ENCODE assay signal across 25 mouse cellular contexts in genomic region chr11:16525724-16526123, GRCm38 (mm10). TPM values are rescaled to one million over a fixed set of nuclear protein-coding genes. Genes with fewer than 3 reads are reported as not detected.
DNase-seq lines count a peak whose midpoint lies in the region; ATAC-seq and TF ChIP-seq lines count a peak whose summit lies in the region.
"Had no signal": no experiment of that assay in that cellular context is flagged by ENCODE, and none has a peak within 500 bp of the region (broad histone marks: within the 10 kb centered on the region; RNA-seq: fewer than 3 reads in every experiment).

No protein-coding gene starts in this region.

- TF ChIP-seq CTCF in intestine, postnatal 0 days (IDR thresholded peaks at IDR 0.05; ENCODE audit: low read depth), result no peak
- no peak for TF ChIP-seq CTCF in embryonic fibroblast, embryonic 13.5 days (IDR thresholded peaks at IDR 0.05; ENCODE audit: borderline replicate concordance, insufficient read depth, low read length)
- no peak for TF ChIP-seq CTCF in forebrain, postnatal 0 days (IDR thresholded peaks at IDR 0.05; ENCODE audit: low read depth)

- H3K9ac ChIP-seq in intestine, embryonic 15.5 days, result no peak overlapping the region
- no peak overlapping the region for H3K9ac ChIP-seq in intestine, postnatal 0 days (ENCODE audit: low read depth, low read length)
- no peak overlapping the region for H3K9ac ChIP-seq in forebrain, postnatal 0 days
- H3K9ac ChIP-seq: heart, embryonic 12.5 days; heart, embryonic 15.5 days; hindbrain, embryonic 13.5 days had no signal

- peak; percentile 93 for DNase-seq in R1 (ENCODE audit: low read depth, low spot score)
- DNase-seq in forebrain, postnatal 0 days, result no peak
- no peak for DNase-seq in cerebellum, adult 18-20 months
- DNase-seq: adrenal gland, postnatal 10 days; adrenal gland, postnatal 36 days; B cell, adult 2 months; cerebellum, adult 11 months; cerebellum, adult 8-10 months; cerebellum, postnatal 10 days; cerebellum, postnatal 36 days; embryo, embryonic 11 days; gastrocnemius, postnatal 10 days; heart, adult 11 months; heart, postnatal 10 days; heart, postnatal 36 days; kidney, adult 2 months had no signal

- H3K9me3 ChIP-seq in intestine, embryonic 15.5 days, result no peaks in the 10 kb centered on the region
- no peaks in the 10 kb centered on the region for H3K9me3 ChIP-seq in intestine, postnatal 0 days (ENCODE audit: control insufficient read depth)
- H3K9me3 ChIP-seq in forebrain, postnatal 0 days (ENCODE audit: low read length), result no peaks in the 10 kb centered on the region
- H3K9me3 ChIP-seq: G1E; heart, embryonic 15.5 days; hindbrain, embryonic 10.5 days; hindbrain, embryonic 13.5 days had no signal

- no peak overlapping the region for H3K4me2 ChIP-seq in intestine, embryonic 15.5 days (replicated peaks)
- H3K4me2 ChIP-seq in intestine, postnatal 0 days (replicated peaks; ENCODE audit: low read depth), result no peak overlapping the region
- no peak overlapping the region for H3K4me2 ChIP-seq in forebrain, postnatal 0 days (ENCODE audit: low read depth)
- H3K4me2 ChIP-seq: heart, embryonic 12.5 days; heart, embryonic 15.5 days; hindbrain, embryonic 13.5 days had no signal

- H3K36me3 ChIP-seq in intestine, embryonic 15.5 days, result no peaks in the 10 kb centered on the region
- H3K36me3 ChIP-seq in intestine, postnatal 0 days (ENCODE audit: control insufficient read depth, insufficient read depth), result no peaks in the 10 kb centered on the region
- H3K36me3 ChIP-seq in forebrain, postnatal 0 days (ENCODE audit: insufficient read depth), result no peaks in the 10 kb centered on the region
- H3K36me3 ChIP-seq: G1E; heart, embryonic 12.5 days; heart, embryonic 15.5 days; hindbrain, embryonic 10.5 days; hindbrain, embryonic 13.5 days had no signal

- peak; percentile 39; the same call in 1 of the 2 replicates for ATAC-seq in intestine, embryonic 15.5 days
- no peak for ATAC-seq in intestine, postnatal 0 days
- no peak for ATAC-seq in forebrain, postnatal 0 days

- 71% methylated on average over 2 of the region's 2 CpGs for WGBS in intestine, embryonic 15.5 days
- WGBS in intestine, postnatal 0 days, result 62% methylated on average over 2 of the region's 2 CpGs
- WGBS in forebrain, postnatal 0 days, result 53% methylated on average over 2 of the region's 2 CpGs

- no peaks in the 10 kb centered on the region for H3K27me3 ChIP-seq in intestine, embryonic 15.5 days (replicated peaks)
- no peaks in the 10 kb centered on the region for H3K27me3 ChIP-seq in intestine, postnatal 0 days (replicated peaks; ENCODE audit: control insufficient read depth, insufficient read depth, low read length)
- no peaks in the 10 kb centered on the region for H3K27me3 ChIP-seq in forebrain, postnatal 0 days (ENCODE audit: insufficient read depth, low read length)
- H3K27me3 ChIP-seq: CH12.LX; heart, embryonic 12.5 days; heart, embryonic 15.5 days; hindbrain, embryonic 13.5 days had no signal

- no peaks in the 10 kb centered on the region for H3K4me1 ChIP-seq in intestine, embryonic 15.5 days (replicated peaks)
- H3K4me1 ChIP-seq in intestine, postnatal 0 days (replicated peaks; ENCODE audit: control insufficient read depth, insufficient read depth, low read length), result no peaks in the 10 kb centered on the region
- H3K4me1 ChIP-seq in embryonic fibroblast, embryonic 13.5 days (ENCODE audit: control insufficient read depth, insufficient read depth, low read length), result peaks cover 26% of the 10 kb centered on the region
- no peaks in the 10 kb centered on the region for H3K4me1 ChIP-seq in forebrain, postnatal 0 days (ENCODE audit: insufficient read depth)
- H3K4me1 ChIP-seq: heart, embryonic 12.5 days; heart, embryonic 15.5 days; hindbrain, embryonic 10.5 days; hindbrain, embryonic 13.5 days had no signal

- no peak for TF ChIP-seq POLR2A in embryonic fibroblast, embryonic 13.5 days (IDR thresholded peaks at IDR 0.05; ENCODE audit: low read depth, low read length)

- no peak overlapping the region for H3K4me3 ChIP-seq in intestine, embryonic 15.5 days (replicated peaks)
- no peak overlapping the region for H3K4me3 ChIP-seq in intestine, postnatal 0 days (ENCODE audit: low read depth, low read length)
- no peak overlapping the region for H3K4me3 ChIP-seq in embryonic fibroblast, embryonic 13.5 days (ENCODE audit: insufficient read depth, low read length)
- H3K4me3 ChIP-seq in forebrain, postnatal 0 days (ENCODE audit: low read depth, low read length), result no peak overlapping the region
- H3K4me3 ChIP-seq: heart, embryonic 12.5 days; heart, embryonic 15.5 days; hindbrain, embryonic 10.5 days; hindbrain, embryonic 13.5 days had no signal

- H3K27ac ChIP-seq in intestine, embryonic 15.5 days, result no peak overlapping the region
- no peak overlapping the region for H3K27ac ChIP-seq in intestine, postnatal 0 days (ENCODE audit: low read depth, low read length)
- peak overlapping the region; percentile 76; the same call in 1 of the 2 replicates for H3K27ac ChIP-seq in embryonic fibroblast, embryonic 13.5 days (ENCODE audit: insufficient read depth, low read length)
- no peak overlapping the region for H3K27ac ChIP-seq in forebrain, postnatal 0 days (ENCODE audit: low read depth, low read length)
- H3K27ac ChIP-seq: heart, embryonic 15.5 days; hindbrain, embryonic 10.5 days; hindbrain, embryonic 13.5 days had no signal

RNA-seq across cellular contexts. Expression of gene Sec61g, which starts 17.4 kb away (rescaled TPM):
- 36.8 and 39.1 TPM in 2 replicates for polyA plus RNA-seq in intestine, embryonic 15.5 days (2015; fragmentation: Nextera tagmentation; extraction: Ambion mirVana)
- 32.7 and 34.8 TPM in 2 replicates for polyA plus RNA-seq in intestine, postnatal 0 days (2015; fragmentation: Nextera tagmentation; extraction: Ambion mirVana)
- polyA plus RNA-seq in embryonic fibroblast, embryonic 13.5 days (2011; ENCODE audit: insufficient read length, low read depth, missing spikeins), result 20.3 and 21.7 TPM in 2 replicates
- total RNA-seq in forebrain, postnatal 0 days (2014; rRNA removed), result 25.8 and 41.1 TPM in 2 replicates
- 29.6 and 39.0 TPM in 2 replicates for polyA plus RNA-seq in forebrain, postnatal 0 days (2015; fragmentation: Nextera tagmentation; extraction: Ambion mirVana)
